Mouse (Mus musculus): Measurements from ENCODE around the gene Clk1. TPM values are rescaled to one million over a fixed set of nuclear protein-coding genes. Genes with fewer than 3 reads are reported as not detected.

Gene Clk1
- polyA plus RNA-seq (2017; shearing (Covaris generic)) = 100 to 1,000 TPM; 323 to 352 TPM

DNA sequence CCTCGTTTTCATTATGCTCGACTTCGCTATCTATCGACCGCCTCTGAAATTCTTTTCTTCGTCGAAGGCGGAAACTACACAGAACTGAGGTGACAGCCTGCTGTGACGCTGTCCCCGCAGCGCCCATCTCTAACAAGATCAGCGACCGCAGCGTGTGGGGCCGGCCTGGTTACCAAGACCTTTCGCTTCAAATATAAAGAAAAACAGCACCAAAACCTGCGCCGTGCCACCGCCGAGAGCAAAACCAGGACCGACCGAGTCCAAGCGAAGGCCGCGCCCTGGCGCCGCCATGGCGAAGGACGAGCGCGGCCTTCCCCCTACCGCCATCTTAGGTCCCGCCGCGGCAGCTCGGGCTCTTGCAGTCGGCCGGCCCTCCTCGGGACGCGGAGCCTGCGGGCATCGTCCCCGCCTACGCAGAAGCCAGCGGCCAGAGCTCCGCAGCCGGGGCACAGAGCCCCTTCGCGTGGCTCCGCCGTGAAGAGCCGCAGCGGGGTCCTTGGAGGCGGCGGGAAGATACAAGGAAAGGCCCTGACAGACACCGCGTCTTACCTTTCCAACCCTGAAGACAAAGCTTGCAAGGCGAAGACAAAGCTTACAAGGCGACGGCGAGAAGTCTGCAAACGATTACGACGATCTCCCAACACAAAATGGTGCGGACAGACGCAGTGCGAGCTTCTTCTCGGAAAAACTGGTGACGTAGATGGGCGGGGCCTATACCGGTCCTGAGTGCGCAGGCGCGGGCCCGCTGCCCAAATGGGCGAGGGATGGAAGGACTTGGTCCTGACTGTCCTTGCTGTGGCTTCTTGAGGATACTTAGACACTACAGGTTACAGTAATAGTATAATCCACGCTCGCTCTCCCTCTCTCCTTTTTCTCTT, at the start of gene Clk1:
TSS of gene Clk1 (minus strand) at position 696 of the 878 bp plus-strand sequence.

DNA sequence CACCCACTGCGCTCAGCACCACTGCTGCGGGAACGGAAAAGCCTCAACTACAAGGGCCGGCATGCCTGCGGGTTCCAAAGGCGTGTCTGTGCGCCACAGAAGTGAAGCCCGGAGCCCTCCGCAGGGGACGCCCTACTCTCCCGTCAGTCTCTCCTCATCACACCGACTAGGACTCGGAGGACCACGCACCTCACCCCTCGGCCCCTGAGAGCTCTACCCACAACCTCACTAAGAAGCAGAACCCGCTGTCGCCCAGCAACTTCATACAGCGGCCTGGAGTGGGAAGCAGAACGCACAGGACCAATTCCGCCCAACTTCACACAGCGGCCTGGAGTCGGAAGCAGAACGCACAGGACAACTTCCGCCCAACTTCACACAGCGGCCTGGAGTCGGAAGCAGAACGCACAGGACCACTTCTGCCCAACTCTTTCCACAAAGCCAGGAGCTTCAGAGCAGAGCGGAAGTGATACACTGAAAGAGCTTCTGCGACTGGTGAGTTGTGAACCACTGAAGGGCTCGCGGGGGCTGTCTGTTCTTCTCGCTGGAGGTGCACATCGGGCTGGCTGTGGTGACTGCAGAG, 21.4 kb upstream of the Clk1 start, which contains the start of the genes Nif3l1 and Ppil3:
TSS of gene Nif3l1 (plus strand) at position 9 of the 580 bp plus-strand sequence.
TSS of gene Ppil3 (minus strand) at position 344 of the 580 bp plus-strand sequence.

DNA sequence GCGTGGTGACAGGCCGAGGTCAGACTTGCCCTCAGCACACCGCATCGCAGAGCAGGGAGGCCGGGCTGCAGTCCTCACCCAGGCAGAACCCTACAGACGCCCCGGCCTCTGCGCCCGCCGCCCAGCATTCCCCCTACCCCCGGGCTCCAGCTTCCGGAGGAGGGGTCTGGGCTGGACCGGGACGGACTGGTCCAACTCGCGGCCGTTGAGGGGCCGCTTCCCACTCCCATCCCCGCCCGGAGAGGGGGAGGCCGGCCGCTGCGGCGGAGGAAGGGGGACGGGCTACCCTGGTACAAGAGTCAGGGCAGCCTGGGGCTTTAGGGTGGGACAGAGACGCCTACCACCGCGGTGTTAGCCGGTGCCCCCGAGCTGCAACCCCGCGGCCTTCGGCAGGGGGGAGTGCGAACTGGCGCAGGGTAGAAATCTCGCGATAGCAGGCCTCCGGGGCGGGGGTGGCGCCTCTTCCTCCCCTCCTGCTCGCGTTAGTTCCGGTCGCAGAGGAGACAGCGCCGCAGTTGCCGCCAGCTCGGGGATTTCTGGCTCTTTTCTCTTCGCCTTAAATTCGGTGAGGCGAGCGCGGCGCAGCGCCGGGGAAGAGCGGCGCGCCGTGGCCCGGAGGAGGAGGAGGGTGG, 31.1 kb downstream of the Clk1 start, which contains the start of gene Bzw1:
TSS of gene Bzw1 (plus strand) at position 247 of the 632 bp plus-strand sequence.

Other genes starting within 250 kb of the Clk1 start
- gene Aox4, start 213.7 kb downstream of the Clk1 start, polyA plus RNA-seq (2017; shearing (Covaris generic)) = 1 to 10 TPM in 1 of 2 experiments, under 1 TPM in 1; 0.74 to 1.5 TPM
- gene Aox2, start 145.7 kb downstream of the Clk1 start, polyA plus RNA-seq (2017; shearing (Covaris generic)) = under 1 TPM; 0.06 to 0.16 TPM
- gene Bzw1, start 31.2 kb downstream of the Clk1 start, polyA plus RNA-seq (2017; shearing (Covaris generic)) = 100 to 1,000 TPM; 325 to 394 TPM
- 10 to 100 TPM; 29.0 to 35.6 TPM for gene Nif3l1, start 21.1 kb upstream of the Clk1 start, polyA plus RNA-seq (2017; shearing (Covaris generic))
- 10 to 100 TPM; 50.0 to 66.4 TPM for gene Ppil3, start 21.4 kb upstream of the Clk1 start, polyA plus RNA-seq (2017; shearing (Covaris generic))
- gene Orc2, start 81.0 kb upstream of the Clk1 start, polyA plus RNA-seq (2017; shearing (Covaris generic)) = 10 to 100 TPM; 24.6 to 32.0 TPM
- 10 to 100 TPM in 1 of 2 experiments, 1 to 10 TPM in 1; 6.3 to 13.1 TPM for gene Fam126b, start 162.3 kb upstream of the Clk1 start, polyA plus RNA-seq (2017; shearing (Covaris generic))
- gene Ndufb3, start 162.3 kb upstream of the Clk1 start, polyA plus RNA-seq (2017; shearing (Covaris generic)) = 100 to 1,000 TPM; 112 TPM